Mouse (Mus musculus) hindbrain, embryonic 10.5 days (tissue): ENCODE results near the gene Ift43. TPM values are rescaled to one million over a fixed set of nuclear protein-coding genes. Genes with fewer than 3 reads are reported as not detected.

Experiments used
- DNase-seq: peaks from one replicate; pipeline ENCODE4 v3.0.0-alpha.2; 2017; ENCODE audit warnings: low spot score
- H3K27ac ChIP-seq: fragments of 300-500 bp; sonication (generic); 2 replicates; pipeline ENCODE4 v1.5.1; 2016; ENCODE audit warnings: mild to moderate bottlenecking, moderate library complexity
- H3K27me3 ChIP-seq: fragments of 300-500 bp; sonication (generic); 2 replicates; pipeline ENCODE4 v1.6.1; 2016; ENCODE audit warnings: mild to moderate bottlenecking; ENCODE audit not compliant: poor library complexity, insufficient read depth, severe bottlenecking
- H3K36me3 ChIP-seq: fragments of 300-500 bp; sonication (generic); 2 replicates; pipeline ENCODE4 v1.6.1; 2016; ENCODE audit warnings: mild to moderate bottlenecking, moderate library complexity
- H3K4me1 ChIP-seq: fragments of 300-500 bp; sonication (generic); replicated peaks from 2 replicates; pipeline ENCODE4 v1.6.1; 2016; ENCODE audit warnings: mild to moderate bottlenecking
- H3K4me3 ChIP-seq: fragments of 300-500 bp; sonication (generic); 2 replicates; pipeline ENCODE4 v1.5.1; 2016; ENCODE audit warnings: mild to moderate bottlenecking, moderate library complexity
- H3K9me3 ChIP-seq: fragments of 300-500 bp; sonication (generic); 2 replicates; pipeline ENCODE4 v1.6.1; 2016; ENCODE audit warnings: mild to moderate bottlenecking, moderate library complexity
- WGBS: fragments of 180-500 bp; shearing (Covaris S2); methylation state at CpG from one replicate; pipeline ENCODE4 v1.1.7; 2016; 5-methylcytosine and 5-hydroxymethylcytosine counted together
- polyA plus RNA-seq: library from polyadenylated mRNA; unstranded; fragments of >200 nt; fragmentation: Nextera tagmentation; extraction: Ambion mirVana; gene quantifications from 2 replicates; pipeline ENCODE4 v1.2.1, GENCODE M21; 2016

Ift43 gene
- polyA plus RNA-seq, 1 experiment from 2014 or later = 94.1 TPM

- DNase-seq = no peak
- H3K4me3 ChIP-seq = no peak overlapping the region
- H3K9me3 ChIP-seq = no peaks in the 10 kb centered on the region
- 89% methylated on average over 8 of the region's 8 CpGs for WGBS
- peaks cover 19% of the 10 kb centered on the region for H3K4me1 ChIP-seq
- H3K27me3 ChIP-seq = 0 out of 2 replicates have a peak, but pooled peaks cover 2% of the 10 kb centered on the region
- H3K27ac ChIP-seq = no peak overlapping the region
- peaks cover 50% of the 10 kb centered on the region for H3K36me3 ChIP-seq
Measured at GRCm38 (mm10) chr12:86086550-86086949, 4.2 kb downstream of the Ift43 start.

GRCm38 (mm10) chr12:86088042-86088441 is 5.7 kb downstream of the Ift43 start:
- WGBS = 67% methylated on average over 7 of the region's 7 CpGs
- no peak for DNase-seq
- Histone ChIP-seq H3K9me3 (no peaks in the 10 kb centered on the region), H3K27me3 (no peaks in the 10 kb centered on the region), H3K4me3 (no peak overlapping the region), H3K27ac (no peak overlapping the region), H3K36me3 (peaks cover 50% of the 10 kb centered on the region), H3K4me1 (peaks cover 31% of the 10 kb centered on the region)

- no peak overlapping the region for H3K4me3 ChIP-seq
- H3K27ac ChIP-seq = no peak overlapping the region
- H3K4me1 ChIP-seq = peaks cover 28% of the 10 kb centered on the region
- no peak for DNase-seq
- peaks cover 43% of the 10 kb centered on the region for H3K36me3 ChIP-seq
- 65% methylated on average over 4 of the region's 4 CpGs for WGBS
- no peaks in the 10 kb centered on the region for H3K9me3 ChIP-seq
- H3K27me3 ChIP-seq = no peaks in the 10 kb centered on the region
Measured at GRCm38 (mm10) chr12:86090764-86091163, 8.4 kb downstream of the Ift43 start.

- Histone ChIP-seq H3K36me3 (peaks cover 35% of the 10 kb centered on the region), H3K4me3 (no peak overlapping the region), H3K4me1 (peaks cover 28% of the 10 kb centered on the region), H3K27ac (no peak overlapping the region), H3K27me3 (no peaks in the 10 kb centered on the region), H3K9me3 (no peaks in the 10 kb centered on the region)
- DNase-seq = peak; percentile 34
- 38% methylated on average over 18 of the region's 18 CpGs for whole genome bisulfite sequencing
Measured at GRCm38 (mm10) chr12:86091601-86092132, 9.3 kb downstream of the Ift43 start.

GRCm38 (mm10) chr12:86094075-86094474 is 11.7 kb downstream of the Ift43 start:
- no peak for DNase-seq
- 95% methylated on average over 4 of the region's 4 CpGs for WGBS

GRCm38 (mm10) chr12:86095806-86096205 is 13.5 kb downstream of the Ift43 start:
- 86% methylated on average over 4 of the region's 4 CpGs for WGBS
- Histone ChIP-seq H3K9me3 (no peaks in the 10 kb centered on the region), H3K27me3 (no peaks in the 10 kb centered on the region), H3K36me3 (peaks cover 20% of the 10 kb centered on the region), H3K4me1 (peaks cover 24% of the 10 kb centered on the region), H3K4me3 (no peak overlapping the region), H3K27ac (no peak overlapping the region)
- DNase-seq = no peak

More at GRCm38 (mm10) chr12:86094075-86094474, 11.7 kb downstream of the Ift43 start:
- H3K4me3 ChIP-seq = no peak overlapping the region
- no peaks in the 10 kb centered on the region for H3K9me3 ChIP-seq
- peaks cover 24% of the 10 kb centered on the region for H3K4me1 ChIP-seq
- no peak overlapping the region for H3K27ac ChIP-seq
- no peaks in the 10 kb centered on the region for H3K27me3 ChIP-seq
- peaks cover 22% of the 10 kb centered on the region for H3K36me3 ChIP-seq

- no peak for DNase-seq
- peaks cover 13% of the 10 kb centered on the region for H3K4me1 ChIP-seq
- no peaks in the 10 kb centered on the region for H3K9me3 ChIP-seq
- no peak overlapping the region for H3K27ac ChIP-seq
- no peak overlapping the region for H3K4me3 ChIP-seq
- H3K27me3 ChIP-seq = no peaks in the 10 kb centered on the region
- WGBS = 80% methylated on average over 11 of the region's 11 CpGs
- peaks cover 27% of the 10 kb centered on the region for H3K36me3 ChIP-seq
Measured at GRCm38 (mm10) chr12:86097781-86098180, 15.4 kb downstream of the Ift43 start.

- no peaks in the 10 kb centered on the region for H3K27me3 ChIP-seq
- WGBS = 84% methylated on average over 3 of the region's 3 CpGs
Measured at GRCm38 (mm10) chr12:86100711-86101110, 18.4 kb downstream of the Ift43 start.

GRCm38 (mm10) chr12:86102686-86103085 is 20.3 kb downstream of the Ift43 start:
- no peak overlapping the region for H3K4me3 ChIP-seq
- no peaks in the 10 kb centered on the region for H3K27me3 ChIP-seq
- no peaks in the 10 kb centered on the region for H3K9me3 ChIP-seq
- peaks cover 38% of the 10 kb centered on the region for H3K4me1 ChIP-seq
- DNase-seq = no peak
- WGBS = 84% methylated on average over 8 of the region's 8 CpGs
- H3K36me3 ChIP-seq = peaks cover 34% of the 10 kb centered on the region; the same call in 1 of the 2 replicates
- H3K27ac ChIP-seq = peak overlapping the region; percentile 77

More at GRCm38 (mm10) chr12:86100711-86101110, 18.4 kb downstream of the Ift43 start:
- DNase-seq = no peak
- no peak overlapping the region for H3K4me3 ChIP-seq
- no peaks in the 10 kb centered on the region for H3K9me3 ChIP-seq
- no peak overlapping the region for H3K27ac ChIP-seq
- peaks cover 38% of the 10 kb centered on the region for H3K36me3 ChIP-seq
- H3K4me1 ChIP-seq = peaks cover 37% of the 10 kb centered on the region

- Histone ChIP-seq H3K27me3 (no peaks in the 10 kb centered on the region), H3K27ac (peak overlapping the region; percentile 77), H3K9me3 (no peaks in the 10 kb centered on the region), H3K4me3 (no peak overlapping the region), H3K4me1 (peaks cover 38% of the 10 kb centered on the region), H3K36me3 (peaks cover 35% of the 10 kb centered on the region)
- 37% methylated on average over 11 of the region's 11 CpGs for WGBS
- no peak for DNase-seq
Measured at GRCm38 (mm10) chr12:86103391-86103790, 21.1 kb downstream of the Ift43 start.

GRCm38 (mm10) chr12:86103852-86104251 is 21.5 kb downstream of the Ift43 start:
- Histone ChIP-seq H3K27me3 (no peaks in the 10 kb centered on the region), H3K9me3 (no peaks in the 10 kb centered on the region), H3K4me3 (no peak overlapping the region), H3K4me1 (peaks cover 38% of the 10 kb centered on the region), H3K36me3 (peaks cover 40% of the 10 kb centered on the region), H3K27ac (peak overlapping the region; percentile 77)
- DNase-seq = no peak
- WGBS = 50% methylated on average over 8 of the region's 8 CpGs

- H3K9me3 ChIP-seq = no peaks in the 10 kb centered on the region
Measured at GRCm38 (mm10) chr12:86104297-86104696, 22.0 kb downstream of the Ift43 start.

GRCm38 (mm10) chr12:86105546-86105945 is 23.2 kb downstream of the Ift43 start:
- DNase-seq = no peak

More at GRCm38 (mm10) chr12:86104297-86104696, 22.0 kb downstream of the Ift43 start:
- peak overlapping the region; percentile 77; the same call in 1 of the 2 replicates for H3K27ac ChIP-seq
- peaks cover 38% of the 10 kb centered on the region for H3K4me1 ChIP-seq
- peaks cover 44% of the 10 kb centered on the region for H3K36me3 ChIP-seq
- H3K27me3 ChIP-seq = no peaks in the 10 kb centered on the region
- 82% methylated on average over 11 of the region's 11 CpGs for WGBS
- DNase-seq = no peak
- H3K4me3 ChIP-seq = no peak overlapping the region

More at GRCm38 (mm10) chr12:86105546-86105945, 23.2 kb downstream of the Ift43 start:
- Histone ChIP-seq H3K27ac (no peak overlapping the region; the same call in 1 of the 2 replicates), H3K9me3 (no peaks in the 10 kb centered on the region), H3K27me3 (no peaks in the 10 kb centered on the region), H3K36me3 (peaks cover 40% of the 10 kb centered on the region), H3K4me1 (peaks cover 38% of the 10 kb centered on the region), H3K4me3 (no peak overlapping the region)
- 77% methylated on average over 10 of the region's 10 CpGs for WGBS
